Mouse (Mus musculus): ENCODE measurements around the gene Ube2v1.

DNA sequence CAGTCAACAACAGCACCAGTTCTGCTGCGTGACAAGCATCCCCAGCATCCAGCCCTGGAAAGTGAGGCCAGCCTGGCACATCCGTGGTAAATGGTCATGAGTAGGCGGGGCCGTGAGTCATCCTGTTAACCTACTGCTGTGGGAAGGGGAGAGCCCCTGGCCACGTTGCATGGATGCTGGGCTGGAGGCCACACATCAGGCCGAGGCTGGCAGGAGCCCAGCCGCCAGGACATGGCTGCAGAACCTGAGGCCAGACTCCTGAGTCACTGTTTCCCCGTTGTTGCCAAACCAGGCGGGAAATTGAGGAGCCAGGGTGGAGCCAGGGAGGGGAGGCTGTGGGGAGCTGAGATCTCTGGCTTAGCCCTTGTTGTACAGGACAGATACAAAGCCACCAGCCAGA is 57.1 kb downstream of the Ube2v1 start:
- TF ChIP-seq CTCF (IDR thresholded peaks at IDR 0.05; ENCODE audit: control insufficient read depth, insufficient read depth, insufficient replicate concordance, low read depth, low read length), result no peak
- no peak for TF ChIP-seq POLR2A (IDR thresholded peaks at IDR 0.05; ENCODE audit: control insufficient read depth, low read depth, low read length)

All from testis, adult 2 months (tissue).